ENCODE assay signal across 10 mouse cellular contexts in the genomic region with DNA sequence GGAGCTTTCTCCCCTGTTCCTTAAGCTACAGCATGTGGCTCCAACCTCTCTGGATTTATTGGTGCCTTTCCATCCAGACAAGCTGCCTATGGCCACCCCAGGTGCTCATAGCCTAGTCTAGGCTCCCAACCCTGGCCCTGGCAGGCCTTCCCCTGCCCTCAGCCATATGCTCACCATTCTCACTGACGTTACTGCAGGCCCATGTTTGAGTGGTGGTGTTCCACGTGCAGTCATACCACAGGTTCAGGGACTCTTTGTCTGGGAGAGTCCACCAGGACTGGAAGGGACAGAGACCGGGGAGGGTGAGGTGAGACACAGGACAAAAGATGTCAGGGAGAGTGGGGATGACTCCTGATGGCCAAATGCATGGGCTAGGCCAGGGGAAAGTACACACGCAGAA. TPM values are rescaled to one million over a fixed set of nuclear protein-coding genes. Genes with fewer than 3 reads are reported as not detected.
DNase-seq lines count a peak whose midpoint lies in the region; ATAC-seq and TF ChIP-seq lines count a peak whose summit lies in the region.
"Had no signal": no experiment of that assay in that cellular context is flagged by ENCODE, and none has a peak within 500 bp of the region (broad histone marks: within the 10 kb centered on the region; RNA-seq: fewer than 3 reads in every experiment).

No protein-coding gene starts in this region.

- intact Hi-C loops in gastrocnemius, postnatal 14 days (cut with DNase I; ENCODE audit: low total_unique reads) = no loop called here

- no peak for ATAC-seq in lung, embryonic 14.5 days (ENCODE audit: insufficient read depth)
- no peak for ATAC-seq in hindbrain, embryonic 14.5 days (ENCODE audit: low FRiP score)

- TF ChIP-seq POLR2A in myocyte (IDR thresholded peaks at IDR 0.05; ENCODE audit: insufficient read length, low read depth) = no peak

- DNase-seq in adrenal gland, adult 2 months = peak; percentile 42
- DNase-seq in adrenal gland, adult 8-10 months = no peak
- no peak for DNase-seq in lung, embryonic 14.5 days
- no peak for DNase-seq in lung, postnatal 4 days
- DNase-seq in hindbrain, embryonic 14.5 days (ENCODE audit: low spot score) = no peak
- no peak for DNase-seq in gastrocnemius, postnatal 14 days
- no peak for DNase-seq in cerebellum, adult 11 months

- H3K27ac ChIP-seq in lung, embryonic 14.5 days (ENCODE audit: low read depth) = no peak overlapping the region
- no peak overlapping the region for H3K27ac ChIP-seq in hindbrain, embryonic 14.5 days

- whole genome bisulfite sequencing in lung, embryonic 14.5 days = 62% methylated on average over 4 of the region's 4 CpGs
- WGBS in hindbrain, embryonic 14.5 days = 78% methylated on average over 4 of the region's 4 CpGs

- peak overlapping the region; percentile 52 for H3K4me3 ChIP-seq in lung, embryonic 14.5 days (ENCODE audit: low read depth, low read length)
- no peak overlapping the region for H3K4me3 ChIP-seq in hindbrain, embryonic 14.5 days (replicated peaks; ENCODE audit: low read length)
- H3K4me3 ChIP-seq in myocyte = peak overlapping the region; percentile 54

- H3K9me3 ChIP-seq in lung, embryonic 14.5 days (ENCODE audit: low read depth, low read length) = no peaks in the 10 kb centered on the region
- H3K9me3 ChIP-seq in hindbrain, embryonic 14.5 days (ENCODE audit: control insufficient read depth, low read length) = no peaks in the 10 kb centered on the region

- H3K4me1 ChIP-seq in lung, embryonic 14.5 days (ENCODE audit: insufficient read depth) = peaks cover 35% of the 10 kb centered on the region
- H3K4me1 ChIP-seq in hindbrain, embryonic 14.5 days (replicated peaks; ENCODE audit: control insufficient read depth, insufficient read depth, low read length) = peaks cover 24% of the 10 kb centered on the region

- H3K79me2 ChIP-seq in myocyte (ENCODE audit: control insufficient read depth, insufficient read depth) = peaks cover 15% of the 10 kb centered on the region

- H3ac ChIP-seq in myocyte (ENCODE audit: control insufficient read depth, insufficient read length) = peak overlapping the region; percentile 50

- H3K9ac ChIP-seq in lung, embryonic 14.5 days = peak overlapping the region; percentile 3
- no peak overlapping the region for H3K9ac ChIP-seq in hindbrain, embryonic 14.5 days

- TF ChIP-seq CTCF in lung, embryonic 14.5 days (IDR thresholded peaks at IDR 0.05; ENCODE audit: low read depth) = no peak

- peak overlapping the region; percentile 69 for H3K4me2 ChIP-seq in lung, embryonic 14.5 days
- peak overlapping the region; percentile 28; the same call in 1 of the 2 replicates for H3K4me2 ChIP-seq in hindbrain, embryonic 14.5 days (replicated peaks)
- H3K4me2 ChIP-seq in myocyte (ENCODE audit: low read depth) = peak overlapping the region; percentile 99

- peaks cover 11% of the 10 kb centered on the region; the same call in 1 of the 2 replicates for H3K36me3 ChIP-seq in lung, embryonic 14.5 days (ENCODE audit: insufficient read depth)
- H3K36me3 ChIP-seq in hindbrain, embryonic 14.5 days (replicated peaks; ENCODE audit: control insufficient read depth, insufficient read depth) = no peaks in the 10 kb centered on the region
- H3K36me3 ChIP-seq in myocyte (ENCODE audit: control insufficient read depth, insufficient read depth) = no peaks in the 10 kb centered on the region

- H3K27me3 ChIP-seq in lung, embryonic 14.5 days (ENCODE audit: insufficient read depth, low read length) = no peaks in the 10 kb centered on the region
- H3K27me3 ChIP-seq in hindbrain, embryonic 14.5 days (ENCODE audit: control insufficient read depth, insufficient read depth, low read length) = no peaks in the 10 kb centered on the region
- no peaks in the 10 kb centered on the region for H3K27me3 ChIP-seq in myocyte (ENCODE audit: control insufficient read depth, insufficient read depth, insufficient read length)

TF ChIP-seq in myocyte, 11 proteins besides CTCF, POLR2A, EP300 and RAD21:
- no peak for TF ChIP-seq MAX (IDR thresholded peaks at IDR 0.05; ENCODE audit: low read depth)
- TF ChIP-seq TCF12 (IDR thresholded peaks at IDR 0.05; ENCODE audit: insufficient read depth, poor library complexity, severe bottlenecking) = no peak
- TF ChIP-seq SRF (IDR thresholded peaks at IDR 0.05; ENCODE audit: control insufficient read depth, insufficient read length, low read depth) = no peak
- TF ChIP-seq POLR2AphosphoS2 (IDR thresholded peaks at IDR 0.05; ENCODE audit: insufficient read length, low read depth) = no peak
- no peak for TF ChIP-seq CEBPB (IDR thresholded peaks at IDR 0.05; ENCODE audit: insufficient read depth, poor library complexity, severe bottlenecking)
- TF ChIP-seq USF1 (IDR thresholded peaks at IDR 0.05; ENCODE audit: low read depth) = no peak
- TF ChIP-seq MYOG (IDR thresholded peaks at IDR 0.05; ENCODE audit: control insufficient read depth in 1 of 3, insufficient read depth in 1 of 3, insufficient read length in 2 of 3, low read depth in 2 of 3) = no peak
- TF ChIP-seq TCF3 (IDR thresholded peaks at IDR 0.05; ENCODE audit: insufficient read length, low read depth) = no peak
- no peak for TF ChIP-seq E2F4 (IDR thresholded peaks at IDR 0.05; ENCODE audit: insufficient read depth)
- TF ChIP-seq MYOD1 (IDR thresholded peaks at IDR 0.05; ENCODE audit: control insufficient read depth in 1 of 3, insufficient read length in 2 of 3, low read depth in 2 of 3) = no peak

RNA-seq across cellular contexts. Expression of gene Emp3, which starts 1.4 kb away (rescaled TPM):
- total RNA-seq in adrenal gland, adult 2 months (2021) = 100 to 1,000 TPM; 327 to 620 TPM
- polyA plus RNA-seq in adrenal gland, adult 2 months (2012; rRNA removed) = 855 and 1,123 TPM in 2 replicates
- 100 to 1,000 TPM; 302 to 612 (median 463) TPM for total RNA-seq in adrenal gland, adult 8-10 months (2022)
- polyA plus RNA-seq in lung, embryonic 14.5 days (2014; fragmentation: Nextera tagmentation; extraction: Ambion mirVana) = 164 and 174 TPM in 2 replicates
- 34.1 and 38.8 TPM in 2 replicates for polyA plus RNA-seq in hindbrain, embryonic 14.5 days (2014; fragmentation: Nextera tagmentation; extraction: Ambion mirVana)
- 409 TPM for polyA plus RNA-seq in myocyte (2012; fragmentation: generic; extraction: Trizol)
- total RNA-seq in gastrocnemius, postnatal 14 days (2021) = 10 to 100 TPM; 21.5 to 31.1 TPM

RNA-seq across cellular contexts. Expression of gene Ccdc114, which starts 4.1 kb away (rescaled TPM):
- total RNA-seq in adrenal gland, adult 2 months (2021) = 10 to 100 TPM; 13.3 to 68.3 TPM
- 19.2 and 23.9 TPM in 2 replicates for polyA plus RNA-seq in adrenal gland, adult 2 months (2012; rRNA removed)
- total RNA-seq in adrenal gland, adult 8-10 months (2022) = 10 to 100 TPM; 17.8 to 92.8 (median 47.9) TPM
- polyA plus RNA-seq in lung, embryonic 14.5 days (2014; fragmentation: Nextera tagmentation; extraction: Ambion mirVana) = 2.9 and 4.4 TPM in 2 replicates
- polyA plus RNA-seq in hindbrain, embryonic 14.5 days (2014; fragmentation: Nextera tagmentation; extraction: Ambion mirVana) = 6.1 and 6.5 TPM in 2 replicates
- 1.0 TPM for polyA plus RNA-seq in myocyte (2012; fragmentation: generic; extraction: Trizol)
- total RNA-seq in gastrocnemius, postnatal 14 days (2021) = under 1 TPM; 0.39 to 0.78 TPM

RNA-seq across cellular contexts. Expression of gene Tmem143, which starts 23.0 kb away (rescaled TPM):
- total RNA-seq in adrenal gland, adult 2 months (2021) = 10 to 100 TPM; 60.8 to 65.3 TPM
- polyA plus RNA-seq in adrenal gland, adult 2 months (2012; rRNA removed) = 173 and 207 TPM in 2 replicates
- 10 to 100 TPM; 36.3 to 60.3 (median 52.9) TPM for total RNA-seq in adrenal gland, adult 8-10 months (2022)
- polyA plus RNA-seq in lung, embryonic 14.5 days (2014; fragmentation: Nextera tagmentation; extraction: Ambion mirVana) = 2.7 and 3.5 TPM in 2 replicates
- polyA plus RNA-seq in hindbrain, embryonic 14.5 days (2014; fragmentation: Nextera tagmentation; extraction: Ambion mirVana) = 4.3 and 5.6 TPM in 2 replicates
- 26.9 TPM for polyA plus RNA-seq in myocyte (2012; fragmentation: generic; extraction: Trizol)
- 10 to 100 TPM; 49.2 to 61.0 TPM for total RNA-seq in gastrocnemius, postnatal 14 days (2021)

RNA-seq across cellular contexts. Expression of gene Syngr4, which starts 23.2 kb away (rescaled TPM):
- not detected for total RNA-seq in adrenal gland, adult 2 months (2021)
- 0.90 and 0.98 TPM in 2 replicates for polyA plus RNA-seq in adrenal gland, adult 2 months (2012; rRNA removed)
- total RNA-seq in adrenal gland, adult 8-10 months (2022) = under 1 TPM in 1 of 4 experiments, not detected in 3; 0.78 TPM
- polyA plus RNA-seq in lung, embryonic 14.5 days (2014; fragmentation: Nextera tagmentation; extraction: Ambion mirVana) = 1.0 and 1.4 TPM in 2 replicates
- 0.39 and 0.40 TPM in 2 replicates for polyA plus RNA-seq in hindbrain, embryonic 14.5 days (2014; fragmentation: Nextera tagmentation; extraction: Ambion mirVana)
- 0.23 TPM for polyA plus RNA-seq in myocyte (2012; fragmentation: generic; extraction: Trizol)
- total RNA-seq in gastrocnemius, postnatal 14 days (2021) = under 1 TPM in 1 of 2 experiments, not detected in 1; 0.24 TPM
- total RNA-seq: heart, postnatal 36 days; liver, adult 2 months had no signal
- polyA plus RNA-seq: liver, adult 2 months had no signal

RNA-seq across cellular contexts. Expression of gene Grin2d, which starts 41.6 kb away (rescaled TPM):
- under 1 TPM; 0.40 to 0.97 TPM for total RNA-seq in adrenal gland, adult 2 months (2021)
- polyA plus RNA-seq in adrenal gland, adult 2 months (2012; rRNA removed) = 4.0 and 4.2 TPM in 2 replicates
- 1 to 10 TPM in 3 of 4 experiments, under 1 TPM in 1; 0.78 to 1.4 (median 1.2) TPM for total RNA-seq in adrenal gland, adult 8-10 months (2022)
- polyA plus RNA-seq in lung, embryonic 14.5 days (2014; fragmentation: Nextera tagmentation; extraction: Ambion mirVana) = 0.41 and 0.43 TPM in 2 replicates
- polyA plus RNA-seq in hindbrain, embryonic 14.5 days (2014; fragmentation: Nextera tagmentation; extraction: Ambion mirVana) = 4.3 and 4.4 TPM in 2 replicates
- polyA plus RNA-seq in myocyte (2012; fragmentation: generic; extraction: Trizol) = 0.65 TPM
- total RNA-seq in gastrocnemius, postnatal 14 days (2021) = under 1 TPM; 0.44 to 0.64 TPM

Comparison
In these comparisons a context has a peak if more than half of its experiments do, and no peak if none do; other contexts are left out.
1. H3K4me2 ChIP-seq: peak in every context shown above with its lines; median percentile 99 in myocyte; 69 in lung, embryonic 14.5 days; 28 in hindbrain, embryonic 14.5 days.